Mouse (Mus musculus) small intestine, adult 2 months (tissue): ENCODE data around the gene Prune1.

ENCODE experiments used
- CTCF ChIP-seq: fragments of 200-500 bp; IDR thresholded peaks from 2 replicates; pipeline ENCODE4 v1.5.1; 2012; ENCODE audit warnings: low read depth, mild to moderate bottlenecking, control low read depth, inconsistent platforms, low read length, moderate library complexity, mixed read lengths; ENCODE audit not compliant: insufficient replicate concordance, insufficient read length; ENCODE audit errors: extremely low read depth
- POLR2A ChIP-seq: fragments of 200-500 bp; IDR thresholded peaks from 2 replicates; pipeline ENCODE4 v1.6.1; 2012; ENCODE audit warnings: low read depth, mild to moderate bottlenecking, control low read depth, inconsistent platforms, low read length, moderate library complexity

DNA sequence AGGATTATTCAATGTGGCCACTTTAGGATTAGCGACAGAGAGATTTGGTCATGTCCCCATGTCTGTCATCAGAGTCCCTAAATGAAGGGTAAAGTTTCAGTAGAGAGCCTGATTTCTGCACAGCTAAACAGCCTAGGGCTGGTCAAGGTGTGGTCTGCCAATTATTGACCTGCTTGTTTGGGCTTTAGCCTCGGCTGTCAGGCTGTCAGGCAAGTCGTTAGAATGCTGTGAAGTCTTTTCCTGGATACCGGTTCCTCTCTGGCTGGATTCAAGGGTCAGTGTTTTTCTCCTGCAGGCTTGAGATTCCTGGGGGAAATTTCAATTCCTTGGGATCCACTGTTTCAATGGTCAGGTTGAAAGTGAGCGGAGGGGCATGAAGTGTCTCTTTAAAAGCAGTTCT lies 4.1 kb upstream of the Prune1 start:
- no peak for TF ChIP-seq POLR2A
- TF ChIP-seq CTCF, result no peak
